20 mouse cellular contexts compared by ENCODE assay signal in the genomic region with DNA sequence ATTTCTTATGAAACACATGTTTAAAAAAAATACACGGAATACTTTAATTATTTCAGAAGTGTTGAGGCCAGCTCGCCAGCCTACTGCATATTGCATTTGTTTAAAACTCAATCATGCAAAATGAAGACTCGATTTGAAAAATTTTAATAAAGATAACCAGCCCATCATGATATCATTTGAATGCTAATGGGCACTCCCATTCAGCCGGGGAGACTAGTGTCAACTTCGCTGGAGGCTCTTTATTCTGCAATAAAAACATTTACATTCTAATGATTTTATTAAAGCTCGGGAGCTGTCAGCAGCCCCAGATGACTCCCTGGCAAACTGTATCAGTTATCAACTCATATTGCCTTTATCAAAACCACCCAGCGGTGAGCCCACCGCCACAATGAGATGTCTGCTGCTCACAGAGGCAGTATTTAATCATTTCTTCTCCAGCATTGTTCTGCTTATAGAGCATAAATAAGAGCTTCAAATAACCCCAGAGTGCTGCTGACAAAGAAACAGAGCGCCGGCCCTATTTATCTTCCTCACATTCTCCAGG.
DNase-seq lines count a peak whose midpoint lies in the region; ATAC-seq lines count a peak whose summit lies in the region.
"Had no signal": no experiment of that assay in that cellular context is flagged by ENCODE, and none has a peak within 500 bp of the region (broad histone marks: within the 10 kb centered on the region; RNA-seq: fewer than 3 reads in every experiment).

No protein-coding gene starts in this region.

- H3K9ac ChIP-seq in midbrain, embryonic 12.5 days (replicated peaks): no peak overlapping the region
- H3K9ac ChIP-seq in hindbrain, embryonic 14.5 days: no peak overlapping the region
- no peak overlapping the region for H3K9ac ChIP-seq in midbrain, embryonic 14.5 days (replicated peaks; ENCODE audit: low read length)
- H3K9ac ChIP-seq: stomach, embryonic 15.5 days had no signal

- no peak overlapping the region for H3K4me3 ChIP-seq in midbrain, embryonic 12.5 days
- no peak overlapping the region for H3K4me3 ChIP-seq in midbrain, embryonic 10.5 days
- H3K4me3 ChIP-seq in hindbrain, embryonic 14.5 days (replicated peaks; ENCODE audit: low read length): no peak overlapping the region
- H3K4me3 ChIP-seq in midbrain, embryonic 14.5 days (replicated peaks; ENCODE audit: low read depth, low read length): no peak overlapping the region
- H3K4me3 ChIP-seq: layer of hippocampus, adult 2 months; stomach, embryonic 15.5 days had no signal

- ATAC-seq in midbrain, embryonic 12.5 days (ENCODE audit: low FRiP score, low read depth): no peak
- ATAC-seq in hindbrain, embryonic 14.5 days (ENCODE audit: low FRiP score): peak; percentile 79; the same call in 1 of the 2 replicates
- ATAC-seq in midbrain, embryonic 14.5 days (ENCODE audit: low FRiP score, low TSS enrichment): no peak
- no peak for ATAC-seq in cerebellum, adult (ENCODE audit: insufficient number of reproducible peaks, low FRiP score, low TSS enrichment)
- ATAC-seq: intestine, postnatal 0 days had no signal

- 64% methylated on average over 10 of the region's 10 CpGs for WGBS in midbrain, embryonic 12.5 days
- 88% methylated on average over 10 of the region's 10 CpGs for WGBS in midbrain, embryonic 10.5 days
- 21% methylated on average over 10 of the region's 10 CpGs for WGBS in hindbrain, embryonic 14.5 days
- 35% methylated on average over 10 of the region's 10 CpGs for WGBS in midbrain, embryonic 14.5 days

- no peaks in the 10 kb centered on the region for H3K36me3 ChIP-seq in midbrain, embryonic 12.5 days
- H3K36me3 ChIP-seq in midbrain, embryonic 10.5 days: no peaks in the 10 kb centered on the region
- H3K36me3 ChIP-seq in hindbrain, embryonic 14.5 days (replicated peaks; ENCODE audit: control insufficient read depth, insufficient read depth): no peaks in the 10 kb centered on the region
- H3K36me3 ChIP-seq in midbrain, embryonic 14.5 days (ENCODE audit: control insufficient read depth, insufficient read depth, low read length): no peaks in the 10 kb centered on the region
- H3K36me3 ChIP-seq: stomach, embryonic 15.5 days had no signal

- H3K4me1 ChIP-seq in midbrain, embryonic 12.5 days: no peaks in the 10 kb centered on the region
- 0 out of 2 replicates have a peak, but pooled peaks cover 6% of the 10 kb centered on the region for H3K4me1 ChIP-seq in midbrain, embryonic 10.5 days
- peaks cover 11% of the 10 kb centered on the region for H3K4me1 ChIP-seq in hindbrain, embryonic 14.5 days (replicated peaks; ENCODE audit: control insufficient read depth, insufficient read depth, low read length)
- H3K4me1 ChIP-seq in midbrain, embryonic 14.5 days (ENCODE audit: control insufficient read depth, insufficient read depth, low read length): peaks cover 8% of the 10 kb centered on the region
- H3K4me1 ChIP-seq: stomach, embryonic 15.5 days had no signal

- H3K27me3 ChIP-seq in midbrain, embryonic 12.5 days: no peaks in the 10 kb centered on the region
- H3K27me3 ChIP-seq in midbrain, embryonic 10.5 days (ENCODE audit: low read depth, poor library complexity, severe bottlenecking): no peaks in the 10 kb centered on the region
- no peaks in the 10 kb centered on the region for H3K27me3 ChIP-seq in hindbrain, embryonic 14.5 days (ENCODE audit: control insufficient read depth, insufficient read depth, low read length)
- H3K27me3 ChIP-seq in midbrain, embryonic 14.5 days (ENCODE audit: control insufficient read depth, insufficient read depth, low read length): no peaks in the 10 kb centered on the region
- H3K27me3 ChIP-seq: stomach, embryonic 15.5 days had no signal

- 0 out of 2 replicates have a peak overlapping the region, but pooled peaks have one; percentile 27 for H3K27ac ChIP-seq in midbrain, embryonic 12.5 days (replicated peaks)
- H3K27ac ChIP-seq in midbrain, embryonic 10.5 days (replicated peaks): no peak overlapping the region
- H3K27ac ChIP-seq in hindbrain, embryonic 14.5 days: peak overlapping the region; percentile 43; the same call in 1 of the 2 replicates
- H3K27ac ChIP-seq in midbrain, embryonic 14.5 days (replicated peaks; ENCODE audit: low read depth, low read length): peak overlapping the region; percentile 55
- H3K27ac ChIP-seq: layer of hippocampus, adult 2 months; stomach, embryonic 15.5 days had no signal

- H3K9me3 ChIP-seq in midbrain, embryonic 12.5 days: no peaks in the 10 kb centered on the region
- H3K9me3 ChIP-seq in midbrain, embryonic 10.5 days (replicated peaks): no peaks in the 10 kb centered on the region
- H3K9me3 ChIP-seq in hindbrain, embryonic 14.5 days (ENCODE audit: control insufficient read depth, low read length): no peaks in the 10 kb centered on the region
- H3K9me3 ChIP-seq in midbrain, embryonic 14.5 days (ENCODE audit: control insufficient read depth, low read length): no peaks in the 10 kb centered on the region
- H3K9me3 ChIP-seq: stomach, embryonic 15.5 days had no signal

- H3K4me2 ChIP-seq in midbrain, embryonic 12.5 days (replicated peaks): no peak overlapping the region
- H3K4me2 ChIP-seq in hindbrain, embryonic 14.5 days (replicated peaks): peak overlapping the region; percentile 10
- H3K4me2 ChIP-seq in midbrain, embryonic 14.5 days (ENCODE audit: low read length): no peak overlapping the region
- H3K4me2 ChIP-seq: heart, embryonic 11.5 days; stomach, embryonic 15.5 days had no signal

- DNase-seq in midbrain, embryonic 10.5 days (ENCODE audit: low spot score): no peak
- DNase-seq in hindbrain, embryonic 14.5 days (ENCODE audit: low spot score): peak; percentile 58
- DNase-seq in midbrain, embryonic 14.5 days: peak; percentile 71
- no peak for DNase-seq in spleen, postnatal 14 days (ENCODE audit: low spot score in 2 of 2)
- DNase-seq in cerebellum, adult 18-20 months: no peak
- DNase-seq: adrenal gland, adult 2 months; cerebellum, adult 2 months; cerebellum, postnatal 25 days; heart, adult 11 months; kidney, postnatal 25 days; layer of hippocampus, postnatal 36 days; lung, postnatal 4 days; right cerebral cortex, postnatal 14 days; thymus, postnatal 25 days had no signal

Comparison
In these comparisons a context has a peak if more than half of its experiments do, and no peak if none do; other contexts are left out.
1. DNase-seq: peak in hindbrain, embryonic 14.5 days (single experiment) and midbrain, embryonic 14.5 days (single experiment); none in midbrain, embryonic 10.5 days (single experiment), spleen, postnatal 14 days (0 of 2) and cerebellum, adult 18-20 months (0 of 2).